Mouse (Mus musculus) intestine, postnatal 0 days (tissue): ENCODE measurements around the gene Il2. TPM values are rescaled to one million over a fixed set of nuclear protein-coding genes. Genes with fewer than 3 reads are reported as not detected.

Experiments used
- ATAC-seq: fragments of 200-750 bp; cut with Nextera tagmentation; 2 replicates; pipeline ENCODE4 v1.8.0; 2017; ENCODE audit warnings: mild to moderate bottlenecking, moderate TSS enrichment, moderate library complexity
- H3K27ac ChIP-seq: fragments of 300-500 bp; sonication (generic); 2 replicates; pipeline ENCODE4 v1.5.1; 2014; ENCODE audit warnings: mild to moderate bottlenecking, low read depth, low read length, moderate library complexity
- H3K27me3 ChIP-seq: fragments of 300-500 bp; sonication (generic); replicated peaks from 2 replicates; pipeline ENCODE4 v1.6.1; 2014; ENCODE audit warnings: low read length, mixed read lengths; ENCODE audit not compliant: control insufficient read depth, insufficient read depth
- H3K36me3 ChIP-seq: fragments of 300-500 bp; sonication (generic); 2 replicates; pipeline ENCODE4 v1.6.1; 2014; ENCODE audit warnings: mild to moderate bottlenecking, moderate library complexity; ENCODE audit not compliant: control insufficient read depth, insufficient read depth
- H3K4me1 ChIP-seq: fragments of 300-500 bp; sonication (generic); replicated peaks from 2 replicates; pipeline ENCODE4 v1.6.1; 2014; ENCODE audit warnings: antibody characterized with exemption, low read length, mixed read lengths; ENCODE audit not compliant: control insufficient read depth, insufficient read depth
- H3K4me2 ChIP-seq: fragments of 300-500 bp; sonication (generic); replicated peaks from 2 replicates; pipeline ENCODE4 v1.6.1; 2014; ENCODE audit warnings: low read depth, mild to moderate bottlenecking, moderate library complexity
- H3K4me3 ChIP-seq: fragments of 300-500 bp; sonication (generic); 2 replicates; pipeline ENCODE4 v1.5.1; 2014; ENCODE audit warnings: low read depth, low read length
- H3K9ac ChIP-seq: fragments of 300-500 bp; sonication (generic); 2 replicates; pipeline ENCODE4 v1.6.1; 2014; ENCODE audit warnings: mild to moderate bottlenecking, low read depth, low read length
- H3K9me3 ChIP-seq: fragments of 300-500 bp; sonication (generic); 2 replicates; pipeline ENCODE4 v1.6.1; 2016; ENCODE audit warnings: mixed run types; ENCODE audit not compliant: control insufficient read depth
- CTCF ChIP-seq: sonication (generic); IDR thresholded peaks from 2 replicates; pipeline ENCODE4 v1.5.1; 2016; ENCODE audit warnings: low read depth, mild to moderate bottlenecking, control low read depth, antibody characterized with exemption, moderate library complexity
- WGBS: fragments of 180-500 bp; shearing (Covaris S2); extraction: QIAGEN DNeasy Blood & Tissue Kit; methylation state at CpG from one replicate; pipeline ENCODE4 v1.1.7; 2014; 5-methylcytosine and 5-hydroxymethylcytosine counted together
- polyA plus RNA-seq: library from polyadenylated mRNA; unstranded; fragments of >200 nt; fragmentation: Nextera tagmentation; extraction: Ambion mirVana; gene quantifications from 2 replicates; pipeline ENCODE4 v1.2.1, GENCODE M21; 2015

The Il2 gene
- polyA plus RNA-seq, 1 experiment from 2014 or later = 0.46 TPM

DNA sequence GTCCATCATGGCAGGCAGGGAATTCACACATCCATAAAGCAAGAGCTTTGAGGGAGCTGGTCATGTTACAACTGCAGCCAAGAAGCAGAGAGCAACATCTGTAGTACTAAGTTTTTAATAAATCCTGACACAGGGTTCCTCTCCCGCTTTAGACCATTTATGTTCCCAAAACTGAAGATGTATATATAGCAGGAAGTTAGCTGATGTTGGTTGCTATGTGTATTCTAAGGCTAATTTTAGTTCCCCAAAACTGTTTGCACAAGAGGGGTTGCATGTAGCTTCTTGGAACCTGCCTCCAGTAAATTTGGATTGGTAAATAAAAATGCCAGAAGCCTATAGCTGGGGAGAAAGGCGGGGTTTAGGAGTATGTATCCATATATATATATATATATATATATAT lies 16.1 kb upstream of the Il2 start:
- Histone ChIP-seq H3K36me3 (no peaks in the 10 kb centered on the region), H3K4me2 (no peak overlapping the region), H3K9me3 (no peaks in the 10 kb centered on the region), H3K27me3 (no peaks in the 10 kb centered on the region), H3K9ac (no peak overlapping the region), H3K27ac (no peak overlapping the region), H3K4me3 (no peak overlapping the region), H3K4me1 (no peaks in the 10 kb centered on the region)
- TF ChIP-seq CTCF = no peak
- WGBS = 82% methylated on average over 2 of the region's 2 CpGs
- ATAC-seq = no peak

DNA sequence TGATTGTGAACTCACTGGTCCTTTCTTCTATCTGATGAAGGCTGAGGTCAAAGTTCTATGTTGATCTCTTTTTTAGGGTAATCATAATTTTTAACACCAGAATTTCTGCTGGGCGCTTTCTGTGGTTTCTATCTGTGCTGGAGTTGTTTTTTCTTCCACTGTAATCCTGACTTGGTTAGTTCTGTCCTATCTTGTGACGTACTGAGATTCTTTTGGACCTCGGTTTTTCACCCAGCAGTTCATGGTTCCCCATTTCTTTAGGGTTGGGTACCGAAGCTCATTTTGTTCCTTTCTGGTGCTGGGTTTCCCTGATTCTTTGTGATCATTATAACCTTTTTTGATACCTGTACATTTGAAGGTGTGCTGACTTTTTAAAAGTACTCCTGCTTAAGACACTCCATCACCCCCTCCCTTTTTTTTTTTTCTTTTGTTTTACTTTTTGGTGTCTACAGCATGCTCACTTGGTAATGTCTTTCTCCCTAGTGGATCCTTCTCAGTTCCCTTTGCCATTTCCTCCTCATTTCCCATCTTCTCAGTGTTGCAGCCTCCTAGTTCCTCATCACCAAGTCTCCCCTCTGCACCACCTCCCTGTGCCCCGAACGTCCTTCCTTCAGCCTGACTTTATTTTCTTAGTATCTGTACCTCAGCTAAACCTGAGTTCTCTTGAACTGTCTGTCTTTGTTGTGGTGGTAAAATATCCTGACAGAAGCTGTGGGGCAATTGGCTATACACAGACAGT lies 14.6 kb upstream of the Il2 start:
- Histone ChIP-seq H3K4me2 (no peak overlapping the region), H3K27ac (no peak overlapping the region), H3K4me3 (no peak overlapping the region), H3K36me3 (no peaks in the 10 kb centered on the region), H3K27me3 (no peaks in the 10 kb centered on the region), H3K9me3 (no peaks in the 10 kb centered on the region), H3K4me1 (no peaks in the 10 kb centered on the region), H3K9ac (no peak overlapping the region)
- TF ChIP-seq CTCF = no peak
- WGBS = 85% methylated on average over 6 of the region's 6 CpGs
- ATAC-seq = no peak

GRCm38 (mm10) chr3:37139192-37139591 lies 13.4 kb upstream of the Il2 start:
- Histone ChIP-seq H3K9me3 (no peaks in the 10 kb centered on the region), H3K9ac (no peak overlapping the region), H3K36me3 (no peaks in the 10 kb centered on the region), H3K27ac (no peak overlapping the region), H3K4me3 (no peak overlapping the region), H3K27me3 (no peaks in the 10 kb centered on the region), H3K4me1 (no peaks in the 10 kb centered on the region), H3K4me2 (no peak overlapping the region)
- no peak for TF ChIP-seq CTCF
- no peak for ATAC-seq
- WGBS = 82% methylated on average over 3 of the region's 3 CpGs

DNA sequence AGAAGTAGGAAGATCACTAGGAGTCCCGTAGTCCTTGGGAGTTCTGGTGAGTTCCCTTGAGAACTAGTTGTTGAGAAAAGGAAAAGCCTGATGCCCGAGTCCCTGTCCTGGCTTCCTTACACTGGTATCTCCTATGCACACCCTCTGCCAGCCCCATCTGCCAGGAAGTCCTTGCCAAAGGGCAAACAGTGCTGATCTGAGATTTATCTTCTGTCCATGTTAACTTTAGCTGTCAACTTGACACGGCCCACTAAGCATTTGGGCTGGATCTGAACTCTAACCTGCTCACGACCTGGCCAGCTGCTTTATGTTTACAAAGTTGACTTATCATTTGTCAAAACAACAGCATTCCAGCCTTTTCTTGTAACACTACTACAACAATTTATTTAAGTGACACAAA lies 11.5 kb upstream of the Il2 start:
- Histone ChIP-seq H3K9me3 (no peaks in the 10 kb centered on the region), H3K27me3 (no peaks in the 10 kb centered on the region), H3K4me3 (no peak overlapping the region), H3K27ac (no peak overlapping the region), H3K4me2 (no peak overlapping the region), H3K4me1 (no peaks in the 10 kb centered on the region), H3K36me3 (no peaks in the 10 kb centered on the region), H3K9ac (no peak overlapping the region)
- TF ChIP-seq CTCF = no peak
- 47% methylated on average over 4 of the region's 4 CpGs for WGBS
- no peak for ATAC-seq

DNA sequence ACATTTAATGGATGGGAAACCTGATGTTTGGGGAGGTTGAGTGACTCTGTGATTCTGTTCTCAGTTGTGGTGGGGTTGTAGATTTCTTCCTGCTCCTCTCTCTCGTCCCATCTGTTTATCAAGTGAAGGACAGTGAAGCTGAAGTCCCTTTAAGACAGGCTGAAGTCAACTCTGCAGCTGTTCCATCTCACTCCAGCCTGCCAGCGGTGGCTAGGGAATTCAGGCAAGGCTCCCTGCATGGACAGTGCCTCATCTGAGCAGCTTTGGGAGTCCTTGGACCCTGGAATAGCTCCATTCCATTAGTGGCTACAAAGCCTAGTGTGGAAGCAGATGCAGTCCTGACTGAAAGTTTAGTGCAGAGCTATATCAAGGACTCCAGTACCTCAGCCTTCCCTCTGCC lies 3.3 kb upstream of the Il2 start:
- no peaks in the 10 kb centered on the region for H3K9me3 ChIP-seq
- no peak overlapping the region for H3K4me2 ChIP-seq
- no peak for TF ChIP-seq CTCF
- no peaks in the 10 kb centered on the region for H3K27me3 ChIP-seq
- H3K9ac ChIP-seq = no peak overlapping the region
- no peak overlapping the region for H3K27ac ChIP-seq
- no peaks in the 10 kb centered on the region for H3K4me1 ChIP-seq
- no peaks in the 10 kb centered on the region for H3K36me3 ChIP-seq
- no peak overlapping the region for H3K4me3 ChIP-seq
- 60% methylated on average over 2 of the region's 2 CpGs for WGBS
- ATAC-seq = no peak

GRCm38 (mm10) chr3:37128269-37128668 lies 2.5 kb upstream of the Il2 start:
- ATAC-seq = no peak
- no peak overlapping the region for H3K4me3 ChIP-seq
- no peaks in the 10 kb centered on the region for H3K4me1 ChIP-seq
- no peaks in the 10 kb centered on the region for H3K36me3 ChIP-seq
- 48% methylated on average over 4 of the region's 4 CpGs for WGBS
- no peak overlapping the region for H3K9ac ChIP-seq
- no peaks in the 10 kb centered on the region for H3K9me3 ChIP-seq
- no peak overlapping the region for H3K27ac ChIP-seq
- no peaks in the 10 kb centered on the region for H3K27me3 ChIP-seq
- no peak for TF ChIP-seq CTCF
- H3K4me2 ChIP-seq = no peak overlapping the region
